Mouse (Mus musculus) stomach, postnatal 0 days (tissue): ENCODE results near the gene Cnn3.

Experiments
- CTCF ChIP-seq: IDR thresholded peaks from 2 replicates; pipeline ENCODE4 v1.5.1; 2016; ENCODE audit warnings: antibody characterized with exemption, low read depth, mild to moderate bottlenecking, moderate library complexity
- EP300 ChIP-seq: optimal IDR thresholded peaks from 2 replicates; pipeline ENCODE3; 2016; ENCODE audit warnings: antibody characterized with exemption

GRCm38 (mm10) chr3:121405101-121405500 lies 21.2 kb upstream of the Cnn3 start:
- TF ChIP-seq CTCF (no peak), EP300 (no peak)
